Mouse (Mus musculus) neural tube, embryonic 11.5 days (tissue): Measurements from ENCODE around the gene Wdr75. TPM values are rescaled to one million over a fixed set of nuclear protein-coding genes. Genes with fewer than 3 reads are reported as not detected.

ENCODE experiments used
- polyA plus RNA-seq: library from polyadenylated mRNA; unstranded; fragments of >200 nt; fragmentation: Nextera tagmentation; extraction: Ambion mirVana; gene quantifications from 2 replicates; pipeline ENCODE4 v1.2.1, GENCODE M21; 2014

The Wdr75 gene
- polyA plus RNA-seq, 1 experiment from 2014 or later = 92.3 TPM

Other genes with a start within 250 kb of the Wdr75 start
- gene Gm5269, start 95.1 kb downstream of the Wdr75 start, polyA plus RNA-seq = not detected in 2 replicates
- gene Slc40a1, start 131.4 kb downstream of the Wdr75 start, polyA plus RNA-seq = 17.3 and 19.0 TPM in 2 replicates